Mouse (Mus musculus): ENCODE measurements at regions not wholly inside any gene's neighbourhood (a gene's known extent, or its start where the extent isn't known, plus 50 kb on each side); places are given as distances from the start of the nearest gene placed in this dataset.

- H3K36me3 ChIP-seq (ENCODE audit: control insufficient read depth, insufficient read depth, low read length, poor library complexity, severe bottlenecking) = no peaks in the 10 kb centered on the region
- H3K9me3 ChIP-seq (ENCODE audit: control insufficient read depth, insufficient read depth, low read depth, low read length) = no peaks in the 10 kb centered on the region
- in situ Hi-C loops (cut with MboI; ENCODE audit: low sequenced_read_pairs in 2 of 2, unreplicated experiment in 2 of 2) = no loop called here
- DNase-seq (ENCODE audit: low read depth, low spot score) = no peak
- no peak overlapping the region for H3K27ac ChIP-seq (ENCODE audit: insufficient read depth, low read depth, low read length, poor library complexity, severe bottlenecking)
- peaks cover 5 to 19% of the 10 kb centered on the region in 2 experiments; a peak in 2 of 4 replicates for H3K4me1 ChIP-seq (ENCODE audit: control insufficient read depth in 2 of 2, insufficient read depth in 2 of 2, low read length in 2 of 2, poor library complexity in 1 of 2)
- TF ChIP-seq HCFC1 (IDR thresholded peaks at IDR 0.05; ENCODE audit: borderline replicate concordance, insufficient read depth, low read length) = no peak
- TF ChIP-seq ZC3H11A (IDR thresholded peaks at IDR 0.05; ENCODE audit: borderline replicate concordance, low read depth, low read length) = no peak
- TF ChIP-seq ZNF384 (IDR thresholded peaks at IDR 0.05; ENCODE audit: low read depth, low read length) = no peak
- no peak for TF ChIP-seq CHD2 (IDR thresholded peaks at IDR 0.05; ENCODE audit: low read depth, low read length)
- no peak for TF ChIP-seq MAFK (IDR thresholded peaks at IDR 0.05; ENCODE audit: insufficient read depth, low read depth, low read length)
- H3K4me3 ChIP-seq (ENCODE audit: insufficient read depth in 1 of 2, low read depth in 1 of 2, low read length in 2 of 2, poor library complexity in 1 of 2, severe bottlenecking in 1 of 2) = no peak overlapping the region
- H3K9ac ChIP-seq (ENCODE audit: insufficient read depth, low read depth, low read length, poor library complexity, severe bottlenecking) = no peak overlapping the region
Observed at GRCm38 (mm10) chr8:34691776-34692175, 580.2 kb upstream of the Gm10131 start.

- peaks cover 4 to 15% of the 10 kb centered on the region in 2 experiments; a peak in 2 of 4 replicates for H3K4me1 ChIP-seq (ENCODE audit: control insufficient read depth in 2 of 2, insufficient read depth in 2 of 2, low read length in 2 of 2, poor library complexity in 1 of 2)
- H3K36me3 ChIP-seq (ENCODE audit: control insufficient read depth, insufficient read depth, low read length, poor library complexity, severe bottlenecking) = no peaks in the 10 kb centered on the region
- in situ Hi-C loops (cut with MboI; ENCODE audit: low sequenced_read_pairs in 2 of 2, unreplicated experiment in 2 of 2) = no loop called here
- no peak for DNase-seq (ENCODE audit: low read depth, low spot score)
- no peak overlapping the region for H3K4me3 ChIP-seq (ENCODE audit: insufficient read depth in 1 of 2, low read depth in 1 of 2, low read length in 2 of 2, poor library complexity in 1 of 2, severe bottlenecking in 1 of 2)
- H3K9me3 ChIP-seq (ENCODE audit: control insufficient read depth, insufficient read depth, low read depth, low read length) = no peaks in the 10 kb centered on the region
- no peak overlapping the region for H3K27ac ChIP-seq (ENCODE audit: insufficient read depth, low read depth, low read length, poor library complexity, severe bottlenecking)
- TF ChIP-seq ZNF384 (IDR thresholded peaks at IDR 0.05; ENCODE audit: low read depth, low read length) (peak; percentile 78), MAFK (IDR thresholded peaks at IDR 0.05; ENCODE audit: insufficient read depth, low read depth, low read length) (no peak), ZC3H11A (IDR thresholded peaks at IDR 0.05; ENCODE audit: borderline replicate concordance, low read depth, low read length) (no peak), CHD2 (IDR thresholded peaks at IDR 0.05; ENCODE audit: low read depth, low read length) (no peak), HCFC1 (IDR thresholded peaks at IDR 0.05; ENCODE audit: borderline replicate concordance, insufficient read depth, low read length) (no peak)
- H3K9ac ChIP-seq (ENCODE audit: insufficient read depth, low read depth, low read length, poor library complexity, severe bottlenecking) = no peak overlapping the region
Observed at GRCm38 (mm10) chr8:34689825-34690493, 578.4 kb upstream of the Gm10131 start.

GRCm38 (mm10) chr8:34689049-34689824, 577.7 kb upstream of the Gm10131 start:
- Histone ChIP-seq H3K27ac (ENCODE audit: insufficient read depth, low read depth, low read length, poor library complexity, severe bottlenecking) (no peak overlapping the region), H3K36me3 (ENCODE audit: control insufficient read depth, insufficient read depth, low read length, poor library complexity, severe bottlenecking) (no peaks in the 10 kb centered on the region), H3K9ac (ENCODE audit: insufficient read depth, low read depth, low read length, poor library complexity, severe bottlenecking) (no peak overlapping the region), H3K4me3 (ENCODE audit: insufficient read depth in 1 of 2, low read depth in 1 of 2, low read length in 2 of 2, poor library complexity in 1 of 2, severe bottlenecking in 1 of 2) (no peak overlapping the region), H3K4me1 (ENCODE audit: control insufficient read depth in 2 of 2, insufficient read depth in 2 of 2, low read length in 2 of 2, poor library complexity in 1 of 2) (peaks cover 4 to 15% of the 10 kb centered on the region in 2 experiments; a peak in 2 of 4 replicates), H3K9me3 (ENCODE audit: control insufficient read depth, insufficient read depth, low read depth, low read length) (no peaks in the 10 kb centered on the region)
- in situ Hi-C loops (cut with MboI; ENCODE audit: low sequenced_read_pairs in 2 of 2, unreplicated experiment in 2 of 2) = no loop called here
- TF ChIP-seq CHD2 (IDR thresholded peaks at IDR 0.05; ENCODE audit: low read depth, low read length) (no peak), ZC3H11A (IDR thresholded peaks at IDR 0.05; ENCODE audit: borderline replicate concordance, low read depth, low read length) (no peak), MAFK (IDR thresholded peaks at IDR 0.05; ENCODE audit: insufficient read depth, low read depth, low read length) (no peak), ZNF384 (IDR thresholded peaks at IDR 0.05; ENCODE audit: low read depth, low read length) (no peak), HCFC1 (IDR thresholded peaks at IDR 0.05; ENCODE audit: borderline replicate concordance, insufficient read depth, low read length) (no peak)
- DNase-seq (ENCODE audit: low read depth, low spot score) = no peak

GRCm38 (mm10) chr8:34688396-34689048, 577.0 kb upstream of the Gm10131 start:
- H3K9me3 ChIP-seq (ENCODE audit: control insufficient read depth, insufficient read depth, low read depth, low read length) = no peaks in the 10 kb centered on the region
- H3K36me3 ChIP-seq (ENCODE audit: control insufficient read depth, insufficient read depth, low read length, poor library complexity, severe bottlenecking) = no peaks in the 10 kb centered on the region
- in situ Hi-C loops (cut with MboI; ENCODE audit: low sequenced_read_pairs in 2 of 2, unreplicated experiment in 2 of 2) = no loop called here
- DNase-seq (ENCODE audit: low read depth, low spot score) = no peak
- peaks cover 4 to 15% of the 10 kb centered on the region in 2 experiments; a peak in 2 of 4 replicates for H3K4me1 ChIP-seq (ENCODE audit: control insufficient read depth in 2 of 2, insufficient read depth in 2 of 2, low read length in 2 of 2, poor library complexity in 1 of 2)
- H3K9ac ChIP-seq (ENCODE audit: insufficient read depth, low read depth, low read length, poor library complexity, severe bottlenecking) = no peak overlapping the region
- no peak overlapping the region for H3K27ac ChIP-seq (ENCODE audit: insufficient read depth, low read depth, low read length, poor library complexity, severe bottlenecking)
- no peak for TF ChIP-seq MAFK (IDR thresholded peaks at IDR 0.05; ENCODE audit: insufficient read depth, low read depth, low read length)
- TF ChIP-seq CHD2 (IDR thresholded peaks at IDR 0.05; ENCODE audit: low read depth, low read length) = no peak
- no peak for TF ChIP-seq HCFC1 (IDR thresholded peaks at IDR 0.05; ENCODE audit: borderline replicate concordance, insufficient read depth, low read length)
- no peak for TF ChIP-seq ZNF384 (IDR thresholded peaks at IDR 0.05; ENCODE audit: low read depth, low read length)
- no peak for TF ChIP-seq ZC3H11A (IDR thresholded peaks at IDR 0.05; ENCODE audit: borderline replicate concordance, low read depth, low read length)
- H3K4me3 ChIP-seq (ENCODE audit: insufficient read depth in 1 of 2, low read depth in 1 of 2, low read length in 2 of 2, poor library complexity in 1 of 2, severe bottlenecking in 1 of 2) = no peak overlapping the region

Data from ES-E14 (cell line).